Mouse (Mus musculus) megakaryocyte, embryonic 14.5 days (primary cell): Measurements from ENCODE around the gene Slc45a2. TPM values are rescaled to one million over a fixed set of nuclear protein-coding genes. Genes with fewer than 3 reads are reported as not detected.
A peak's percentile ranks its signal among the peaks of the same experiment; 100 is the strongest.
"Not testable (repeated sequence)": the region's sequence is repeated elsewhere in the genome, so short reads cannot be mapped to it uniquely, and the experiment has no call there.

Experiments used
- H3K27me3 ChIP-seq: replicated peaks from 2 replicates; pipeline ENCODE3; 2012; ENCODE audit warnings: inconsistent platforms
- H3K36me3 ChIP-seq: replicated peaks from 2 replicates; pipeline ENCODE3; 2012; ENCODE audit warnings: low read length, inconsistent platforms, mixed read lengths
- H3K4me1 ChIP-seq: 2 replicates; pipeline ENCODE4 v1.6.1; 2012; ENCODE audit warnings: inconsistent platforms
- H3K4me3 ChIP-seq: replicated peaks from 2 replicates; pipeline ENCODE3; 2012; ENCODE audit warnings: moderate library complexity, mild to moderate bottlenecking, inconsistent platforms
- H3K9me3 ChIP-seq: 2 replicates; pipeline ENCODE4 v1.6.1; 2012; ENCODE audit warnings: inconsistent platforms
- FLI1 ChIP-seq: IDR thresholded peaks from 2 replicates; pipeline ENCODE4 v1.6.1; 2012; ENCODE audit warnings: low read length, inconsistent platforms, mixed read lengths
- GATA1 ChIP-seq: IDR thresholded peaks from 3 replicates; pipeline ENCODE4 v1.6.1; 2012; ENCODE audit warnings: mixed read lengths, low read length, inconsistent platforms, borderline replicate concordance
- polyA plus RNA-seq: library from polyadenylated mRNA; stranded (reverse); fragments of >175 nt; gene quantifications from 2 replicates; pipeline ENCODE4 v1.2.3, GENCODE M21; 2012; ENCODE audit warnings: low replicate concordance; ENCODE audit not compliant: insufficient read depth

Slc45a2 gene
- polyA plus RNA-seq, 1 experiment: not detected

DNA sequence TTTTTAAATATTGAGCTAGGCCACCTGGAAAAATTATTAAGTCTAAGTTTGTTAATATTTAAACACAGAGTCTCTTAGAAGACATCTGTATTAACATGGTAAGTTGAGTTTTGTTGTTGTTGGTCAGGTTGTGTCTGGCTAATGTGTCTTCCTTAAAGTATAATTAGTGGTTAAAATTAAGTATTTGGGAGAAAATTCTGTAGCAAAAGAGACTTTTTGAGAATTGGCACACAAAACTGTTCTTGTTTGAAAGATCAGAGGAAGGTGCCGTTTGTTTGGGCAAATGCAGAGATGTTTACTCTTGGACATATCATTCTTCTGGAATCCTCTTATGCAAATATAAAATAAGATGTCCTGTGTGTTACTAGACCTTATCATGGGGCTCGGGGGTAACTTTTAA, 37.9 kb upstream of the Slc45a2 start:
- Histone ChIP-seq H3K36me3 (no peaks in the 10 kb centered on the region), H3K27me3 (peaks cover 3% of the 10 kb centered on the region), H3K9me3 (no peaks in the 10 kb centered on the region), H3K4me1 (no peaks in the 10 kb centered on the region), H3K4me3 (no peak overlapping the region)
- TF ChIP-seq FLI1 (no peak), GATA1 (no peak)

GRCm38 (mm10) chr15:10969439-10969838, 31.1 kb upstream of the Slc45a2 start:
- no peaks in the 10 kb centered on the region for H3K36me3 ChIP-seq
- no peaks in the 10 kb centered on the region for H3K9me3 ChIP-seq
- H3K4me1 ChIP-seq: no peaks in the 10 kb centered on the region
- no peaks in the 10 kb centered on the region for H3K27me3 ChIP-seq
- TF ChIP-seq GATA1 (no peak), FLI1 (no peak)
- no peak overlapping the region for H3K4me3 ChIP-seq

DNA sequence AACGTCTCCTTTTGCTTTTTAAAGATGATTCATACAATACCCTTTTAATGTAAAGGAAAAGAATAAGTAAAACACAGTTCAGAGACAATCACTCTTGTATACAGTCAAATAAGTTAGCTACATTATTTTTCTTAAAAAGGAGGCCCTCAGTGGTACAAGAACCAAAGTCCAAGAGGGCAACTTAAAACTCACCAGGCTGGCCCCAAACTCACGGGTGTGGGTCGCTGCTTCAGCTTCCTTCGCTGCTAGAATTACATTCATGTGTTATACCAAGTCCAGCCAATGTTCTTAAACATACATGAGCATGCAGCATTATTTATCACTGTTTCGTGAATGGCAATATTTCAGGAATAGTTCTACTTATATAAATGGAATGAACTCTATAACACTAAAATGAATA, 29.7 kb upstream of the Slc45a2 start:
- no peak for TF ChIP-seq FLI1
- TF ChIP-seq GATA1: no peak

DNA sequence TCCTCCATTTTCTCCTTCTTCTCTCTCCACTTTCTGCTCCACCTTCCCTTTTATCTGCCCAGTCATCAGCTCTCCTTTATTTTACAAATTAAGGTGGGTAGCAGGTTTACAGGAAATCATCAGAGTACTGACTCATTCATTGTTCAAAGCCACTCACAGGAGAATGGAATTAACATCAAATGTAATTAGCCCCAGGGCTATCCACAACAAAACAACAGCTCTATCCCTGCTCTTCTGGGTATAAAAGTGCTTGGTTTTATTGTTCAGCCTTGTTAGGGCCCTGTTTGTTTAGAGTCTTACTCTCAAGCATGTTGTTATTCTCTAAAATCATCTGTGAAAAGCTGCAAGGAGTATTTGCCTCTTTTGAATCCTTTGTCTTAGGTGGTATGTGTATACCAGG, 23.4 kb upstream of the Slc45a2 start:
- peaks cover 18% of the 10 kb centered on the region for H3K4me1 ChIP-seq
- H3K4me3 ChIP-seq: no peak overlapping the region
- no peaks in the 10 kb centered on the region for H3K36me3 ChIP-seq
- TF ChIP-seq GATA1: no peak
- no peak for TF ChIP-seq FLI1
- H3K27me3 ChIP-seq: no peaks in the 10 kb centered on the region
- H3K9me3 ChIP-seq: no peaks in the 10 kb centered on the region

More for the DNA sequence above, 29.7 kb upstream of the Slc45a2 start:
- H3K4me1 ChIP-seq: peaks cover 4% of the 10 kb centered on the region
- H3K36me3 ChIP-seq: no peaks in the 10 kb centered on the region
- H3K4me3 ChIP-seq: no peak overlapping the region
- no peaks in the 10 kb centered on the region for H3K9me3 ChIP-seq
- H3K27me3 ChIP-seq: no peaks in the 10 kb centered on the region

DNA sequence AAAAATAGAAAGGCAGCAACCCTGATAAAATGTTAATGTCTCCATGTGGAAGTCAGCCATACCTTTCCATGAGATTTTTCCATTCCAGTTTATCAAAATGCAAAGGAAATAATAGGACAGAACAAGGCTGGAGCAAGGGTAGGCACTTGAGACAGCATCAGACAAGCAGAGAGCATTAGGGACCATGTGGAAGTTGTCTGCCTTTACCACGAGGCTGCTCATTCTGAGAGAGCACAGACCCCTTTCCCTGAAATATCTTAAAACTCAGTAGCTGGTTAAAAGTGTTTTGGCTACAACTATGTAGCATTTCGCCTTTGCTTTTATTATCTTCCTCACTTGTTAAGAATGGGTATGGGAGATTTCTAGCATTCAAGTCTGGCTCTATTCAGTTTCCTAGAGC, 19.8 kb upstream of the Slc45a2 start:
- no peaks in the 10 kb centered on the region for H3K27me3 ChIP-seq
- no peaks in the 10 kb centered on the region for H3K9me3 ChIP-seq
- TF ChIP-seq GATA1 (no peak), FLI1 (no peak)
- no peaks in the 10 kb centered on the region for H3K36me3 ChIP-seq
- H3K4me3 ChIP-seq: peak overlapping the region; percentile 94
- H3K4me1 ChIP-seq: peaks cover 29% of the 10 kb centered on the region

DNA sequence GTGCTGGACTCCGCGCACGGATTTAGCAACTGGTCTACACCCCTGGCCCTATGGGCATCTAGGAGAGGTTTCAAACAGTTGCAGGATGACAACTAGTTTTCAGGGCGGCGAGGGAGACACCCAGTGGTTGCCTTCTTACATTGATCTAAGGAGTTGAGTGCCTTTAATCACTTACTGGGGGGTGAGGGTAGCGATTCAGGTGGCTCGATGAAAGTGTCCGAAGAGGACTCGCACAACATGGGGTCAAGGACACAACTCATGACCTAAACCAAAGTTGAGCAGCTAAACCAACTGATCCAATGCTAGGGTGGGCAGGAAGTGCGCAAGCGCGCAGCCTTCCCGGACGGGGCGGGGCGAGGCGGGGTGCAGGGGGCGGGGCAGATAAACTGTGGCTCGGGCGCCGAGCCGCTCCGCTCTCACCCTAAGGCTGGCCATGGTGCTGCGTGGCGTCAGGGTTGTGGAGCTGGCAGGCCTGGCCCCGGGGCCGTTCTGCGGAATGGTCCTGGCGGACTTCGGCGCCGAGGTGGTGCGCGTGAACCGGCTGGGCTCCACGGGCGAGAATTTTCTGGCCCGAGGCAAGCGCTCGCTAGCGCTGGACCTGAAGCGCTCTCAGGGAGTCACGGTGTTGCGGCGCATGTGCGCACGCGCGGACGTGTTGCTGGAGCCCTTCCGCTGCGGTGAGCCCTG, 19.0 kb upstream of the Slc45a2 start, which contains the start of gene Amacr:
Gene Amacr (plus strand): TSS at position 380 of the 687 bp plus-strand sequence.
- no peak for TF ChIP-seq GATA1
- no peak for TF ChIP-seq FLI1
- peaks cover 33% of the 10 kb centered on the region for H3K4me1 ChIP-seq
- H3K27me3 ChIP-seq: no peaks in the 10 kb centered on the region
- peaks cover 2% of the 10 kb centered on the region for H3K36me3 ChIP-seq
- no peaks in the 10 kb centered on the region for H3K9me3 ChIP-seq
- peak within 1 kb of the TSS; percentile 94 for H3K4me3 ChIP-seq

DNA sequence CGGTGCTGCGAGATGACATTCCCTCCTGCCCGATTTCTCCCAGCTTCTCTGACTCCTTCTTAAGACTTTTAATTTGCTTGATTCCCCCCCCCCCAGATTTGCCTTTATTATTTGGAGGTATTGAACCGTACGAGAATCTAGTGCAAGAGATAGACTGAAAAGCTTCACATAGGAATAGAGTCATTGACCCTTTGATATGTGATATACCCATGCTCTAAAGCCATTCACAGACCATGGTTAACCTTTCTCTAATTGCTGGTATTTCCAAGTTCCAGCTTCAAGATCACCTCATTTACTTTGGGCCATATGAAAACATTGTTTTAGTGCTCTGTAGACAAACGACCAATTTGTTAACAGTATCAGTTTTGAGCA, 18.5 kb upstream of the Slc45a2 start:
- no peaks in the 10 kb centered on the region for H3K27me3 ChIP-seq
- H3K4me3 ChIP-seq: peak overlapping the region; percentile 94
- H3K4me1 ChIP-seq: peaks cover 33% of the 10 kb centered on the region
- H3K9me3 ChIP-seq: no peaks in the 10 kb centered on the region
- peaks cover 4% of the 10 kb centered on the region for H3K36me3 ChIP-seq
- no peak for TF ChIP-seq GATA1
- no peak for TF ChIP-seq FLI1

GRCm38 (mm10) chr15:10985756-10986155, 14.8 kb upstream of the Slc45a2 start:
- TF ChIP-seq FLI1: no peak
- no peak for TF ChIP-seq GATA1
- no peaks in the 10 kb centered on the region for H3K9me3 ChIP-seq
- H3K4me3 ChIP-seq: no peak overlapping the region
- no peaks in the 10 kb centered on the region for H3K27me3 ChIP-seq
- peaks cover 17% of the 10 kb centered on the region for H3K36me3 ChIP-seq
- peaks cover 35% of the 10 kb centered on the region for H3K4me1 ChIP-seq

- not testable (repeated sequence) for H3K9me3 ChIP-seq, H3K27me3 ChIP-seq, H3K4me3 ChIP-seq
- Histone ChIP-seq H3K4me1 (peaks cover 29% of the 10 kb centered on the region), H3K36me3 (peaks cover 17% of the 10 kb centered on the region)
Measured at GRCm38 (mm10) chr15:10986477-10986876, 14.0 kb upstream of the Slc45a2 start.

GRCm38 (mm10) chr15:10990411-10990810, 10.1 kb upstream of the Slc45a2 start:
- Histone ChIP-seq H3K9me3 (no peaks in the 10 kb centered on the region), H3K27me3 (no peaks in the 10 kb centered on the region), H3K36me3 (peaks cover 20% of the 10 kb centered on the region), H3K4me3 (no peak overlapping the region), H3K4me1 (peaks cover 40% of the 10 kb centered on the region)
- TF ChIP-seq GATA1 (no peak), FLI1 (no peak)

DNA sequence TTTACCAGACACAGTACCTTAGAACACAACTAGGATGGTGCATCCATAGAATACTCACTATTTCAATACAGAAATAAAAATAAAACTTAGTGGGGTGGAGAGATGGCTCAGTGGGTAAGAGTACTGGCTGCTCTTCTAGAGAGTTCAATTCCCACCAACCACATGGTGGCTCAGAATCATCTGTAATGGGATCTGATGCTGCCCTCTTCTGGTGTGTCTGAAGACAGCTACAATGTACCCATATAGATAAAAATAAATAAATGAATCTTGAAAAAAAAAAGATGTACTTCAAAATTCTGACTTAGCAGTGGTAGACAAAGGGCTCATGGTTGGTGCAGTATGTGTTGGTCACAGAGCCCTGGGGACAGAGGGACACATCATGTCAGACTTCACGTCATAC, 9.0 kb upstream of the Slc45a2 start:
- H3K4me3 ChIP-seq: no peak overlapping the region
- peaks cover 21% of the 10 kb centered on the region for H3K36me3 ChIP-seq
- no peak for TF ChIP-seq GATA1
- no peak for TF ChIP-seq FLI1
- no peaks in the 10 kb centered on the region for H3K27me3 ChIP-seq
- H3K4me1 ChIP-seq: peaks cover 42% of the 10 kb centered on the region
- no peaks in the 10 kb centered on the region for H3K9me3 ChIP-seq
